Mouse (Mus musculus): ENCODE data around the gene Itgbl1. TPM values are rescaled to one million over a fixed set of nuclear protein-coding genes. Genes with fewer than 3 reads are reported as not detected.
"Not testable (repeated sequence)": the region's sequence is repeated elsewhere in the genome, so short reads cannot be mapped to it uniquely, and the experiment has no call there.

Itgbl1 gene
- not detected for polyA plus RNA-seq (2017; shearing (Covaris generic))

GRCm38 (mm10) chr14:123659921-123660385 lies at the start of gene Itgbl1:
Gene Itgbl1, plus strand, starts transcription at chr14:123659971.
- ATAC-seq = no peak

- no peak for ATAC-seq
Observed at GRCm38 (mm10) chr14:123622969-123623368, 36.8 kb upstream of the Itgbl1 start.

- no peak for ATAC-seq
Observed at GRCm38 (mm10) chr14:123626501-123627179, 33.1 kb upstream of the Itgbl1 start, which contains the start of gene Nalcn. Gene Nalcn, minus strand, starts transcription at chr14:123627144.

GRCm38 (mm10) chr14:123627180-123627562 lies 32.6 kb upstream of the Itgbl1 start:
- ATAC-seq = no peak

- no peak for ATAC-seq
Observed at GRCm38 (mm10) chr14:123661091-123661491, 1.3 kb downstream of the Itgbl1 start.

- ATAC-seq = no peak
Observed at GRCm38 (mm10) chr14:123662386-123662785, 2.6 kb downstream of the Itgbl1 start.

GRCm38 (mm10) chr14:123663206-123663605 lies 3.4 kb downstream of the Itgbl1 start:
- ATAC-seq = no peak

GRCm38 (mm10) chr14:123664451-123664850 lies 4.7 kb downstream of the Itgbl1 start:
- no peak for ATAC-seq

GRCm38 (mm10) chr14:123671076-123671475 lies 11.3 kb downstream of the Itgbl1 start:
- ATAC-seq = not testable (repeated sequence)

GRCm38 (mm10) chr14:123678091-123678490 lies 18.3 kb downstream of the Itgbl1 start:
- ATAC-seq = no peak

GRCm38 (mm10) chr14:123714751-123715150 lies 55.0 kb downstream of the Itgbl1 start:
- no peak for ATAC-seq

GRCm38 (mm10) chr14:123742055-123742454 lies 82.3 kb downstream of the Itgbl1 start:
- ATAC-seq = no peak

- no peak for ATAC-seq
Observed at GRCm38 (mm10) chr14:123751017-123751416, 91.2 kb downstream of the Itgbl1 start.

- ATAC-seq = no peak
Observed at GRCm38 (mm10) chr14:123759534-123759933, 99.8 kb downstream of the Itgbl1 start.

GRCm38 (mm10) chr14:123760079-123760478 lies 100.3 kb downstream of the Itgbl1 start:
- no peak for ATAC-seq

GRCm38 (mm10) chr14:123801744-123802143 lies 142.0 kb downstream of the Itgbl1 start:
- no peak for ATAC-seq

- ATAC-seq = no peak
Observed at GRCm38 (mm10) chr14:123837662-123838061, 177.9 kb downstream of the Itgbl1 start.

- no peak for ATAC-seq
Observed at GRCm38 (mm10) chr14:123843675-123844425, 184.1 kb downstream of the Itgbl1 start.

GRCm38 (mm10) chr14:123864531-123864930 lies 204.8 kb downstream of the Itgbl1 start:
- no peak for ATAC-seq

GRCm38 (mm10) chr14:123865779-123866726 lies 206.3 kb downstream of the Itgbl1 start:
- ATAC-seq = no peak

GRCm38 (mm10) chr14:123927903-123928302 lies 268.1 kb downstream of the Itgbl1 start:
- no peak for ATAC-seq

- ATAC-seq = no peak
Observed at GRCm38 (mm10) chr14:123966531-123966930, 306.8 kb downstream of the Itgbl1 start.

GRCm38 (mm10) chr14:123967996-123968395 lies 308.2 kb downstream of the Itgbl1 start:
- no peak for ATAC-seq

Measured in CD4-positive, CD25-positive, alpha-beta regulatory T cell, adult 4 months (primary cell).